15 mouse cellular contexts compared by ENCODE assay signal in genomic region chr11:16528909-16529308, GRCm38 (mm10).
"Had no signal": no experiment of that assay in that cellular context is flagged by ENCODE, and none has a peak within 500 bp of the region (broad histone marks: within the 10 kb centered on the region; RNA-seq: fewer than 3 reads in every experiment).

No protein-coding gene starts in this region.

- H3K27ac ChIP-seq: neural tube, embryonic 15.5 days; stomach, embryonic 15.5 days; stomach, postnatal 0 days had no signal

- H3K4me2 ChIP-seq: neural tube, embryonic 15.5 days; stomach, embryonic 15.5 days had no signal

- H3K27me3 ChIP-seq: neural tube, embryonic 15.5 days; stomach, embryonic 15.5 days had no signal

- DNase-seq: retina, postnatal 1 day; right cerebral cortex, adult 18-20 months; right cerebral cortex, postnatal 14 days; right cerebral cortex, postnatal 25 days; right cerebral cortex, postnatal 4 days; spleen, adult 18-20 months; thymus, adult 18-20 months; thymus, adult 2 months; thymus, postnatal 14 days; thymus, postnatal 25 days; thymus, postnatal 36 days; thymus, postnatal 4 days had no signal

- H3K9me3 ChIP-seq: neural tube, embryonic 15.5 days; stomach, embryonic 15.5 days had no signal

- H3K4me3 ChIP-seq: neural tube, embryonic 15.5 days; stomach, embryonic 15.5 days had no signal

- H3K9ac ChIP-seq: neural tube, embryonic 15.5 days; stomach, embryonic 15.5 days had no signal

- H3K36me3 ChIP-seq: neural tube, embryonic 15.5 days; stomach, embryonic 15.5 days had no signal

- H3K4me1 ChIP-seq: neural tube, embryonic 15.5 days; stomach, embryonic 15.5 days had no signal
